Mouse (Mus musculus) C2C12 (cell line): ENCODE data around the gene Agap1. TPM values are rescaled to one million over a fixed set of nuclear protein-coding genes. Genes with fewer than 3 reads are reported as not detected.

Source experiments
- H3K27me3 ChIP-seq: one replicate; pipeline ENCODE4 v1.6.1; 2011; ENCODE audit not compliant: control insufficient read depth, insufficient read depth, insufficient read length
- H3K36me3 ChIP-seq: one replicate; pipeline ENCODE4 v1.6.1; 2011; ENCODE audit not compliant: control insufficient read depth, insufficient read depth
- H3K4me3 ChIP-seq: one replicate; pipeline ENCODE4 v1.5.1; 2011; ENCODE audit warnings: mild to moderate bottlenecking, control low read depth; ENCODE audit not compliant: poor library complexity, insufficient read depth, severe bottlenecking
- H3K79me2 ChIP-seq: one replicate; pipeline ENCODE4 v1.6.1; 2011; ENCODE audit not compliant: control insufficient read depth, insufficient read depth
- H3K79me3 ChIP-seq: one replicate; pipeline ENCODE4 v1.6.1; 2011; ENCODE audit warnings: low read depth, control low read depth
- H3ac ChIP-seq: one replicate; pipeline ENCODE3; 2011; ENCODE audit warnings: low read depth; ENCODE audit not compliant: control insufficient read depth, insufficient read length
- CEBPB ChIP-seq: IDR thresholded peaks from one replicate; pipeline ENCODE4 v1.6.1; 2011; ENCODE audit warnings: low read depth, mild to moderate bottlenecking, control low read depth, moderate library complexity
- CTCF ChIP-seq: IDR thresholded peaks from one replicate; pipeline ENCODE4 v1.5.1; 2011; ENCODE audit not compliant: control insufficient read depth, insufficient read depth, insufficient read length
- FOSL1 ChIP-seq: IDR thresholded peaks from one replicate; pipeline ENCODE4 v1.8.0; 2011; ENCODE audit warnings: mild to moderate bottlenecking, low read length; ENCODE audit not compliant: poor library complexity, insufficient read depth, severe bottlenecking
- MAX ChIP-seq: IDR thresholded peaks from one replicate; pipeline ENCODE4 v1.6.1; 2011; ENCODE audit warnings: mild to moderate bottlenecking, control low read depth
- MYOD1 ChIP-seq: IDR thresholded peaks from one replicate; pipeline ENCODE4 v1.6.1; 2011; ENCODE audit warnings: low read depth; ENCODE audit not compliant: control insufficient read depth, insufficient read length
- MYOG ChIP-seq: IDR thresholded peaks from one replicate; pipeline ENCODE4 v1.6.1; 2011; ENCODE audit not compliant: control insufficient read depth, insufficient read length; ENCODE audit errors: extremely low read depth
- USF1 ChIP-seq: IDR thresholded peaks from one replicate; pipeline ENCODE4 v1.6.1; 2011; ENCODE audit warnings: low read depth, mild to moderate bottlenecking, control low read depth, moderate library complexity
- polyA plus RNA-seq: library from polyadenylated mRNA; unstranded; fragments of >200 nt; fragmentation: generic; extraction: Trizol; gene quantifications from one replicate; pipeline ENCODE4 v1.2.1, GENCODE M21; 2012; ENCODE audit warnings: missing spikeins

Agap1 gene
- polyA plus RNA-seq, 1 experiment, result 14.0 TPM

DNA sequence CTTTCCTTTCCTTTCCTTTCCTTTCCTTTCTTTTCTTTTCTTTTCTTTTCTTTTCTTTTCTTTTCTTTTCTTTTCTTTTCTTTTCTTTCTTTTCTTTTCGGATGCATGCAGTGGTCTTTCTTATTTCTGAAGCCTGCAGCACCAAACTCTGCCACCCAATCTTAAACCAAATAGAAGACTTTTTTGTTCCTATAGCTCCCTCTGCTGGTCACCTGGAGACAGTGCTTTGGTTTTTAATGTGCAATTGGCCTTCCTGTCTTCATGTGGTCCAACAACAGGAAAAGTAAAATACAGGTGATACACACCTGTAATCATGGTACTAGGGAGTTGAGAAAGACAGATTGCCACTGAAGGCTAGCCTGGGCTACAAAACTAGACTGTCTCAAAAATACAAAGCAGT is 177.1 kb downstream of the Agap1 start:
- Histone ChIP-seq H3K27me3 (no peaks in the 10 kb centered on the region), H3ac (no peak overlapping the region), H3K79me2 (no peaks in the 10 kb centered on the region), H3K79me3 (no peaks in the 10 kb centered on the region), H3K36me3 (peaks cover 33% of the 10 kb centered on the region), H3K4me3 (no peak overlapping the region)
- TF ChIP-seq MYOD1 (no peak), CEBPB (no peak), USF1 (no peak), MYOG (no peak)

DNA sequence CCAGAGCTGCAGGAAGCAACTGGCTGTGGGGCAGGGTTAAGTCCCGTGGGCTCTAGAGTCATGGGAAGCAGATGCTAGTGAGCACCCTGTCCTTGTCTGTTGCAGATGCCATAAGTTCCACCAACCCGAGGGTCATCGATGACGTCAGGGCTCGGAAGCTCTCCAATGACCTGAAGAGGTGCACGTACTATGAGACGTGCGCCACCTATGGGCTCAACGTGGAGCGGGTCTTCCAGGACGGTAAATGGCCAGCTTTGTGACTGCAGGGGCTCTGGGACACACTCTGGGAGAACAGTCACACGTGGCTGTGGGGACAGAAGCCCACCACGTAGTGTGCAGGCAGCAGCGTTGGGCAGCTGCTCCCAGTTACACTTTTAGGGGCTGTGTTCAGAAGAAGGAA is 179.4 kb downstream of the Agap1 start:
- TF ChIP-seq USF1 (no peak), CEBPB (no peak), CTCF (no peak), MYOD1 (no peak), FOSL1 (no peak), MYOG (no peak), MAX (no peak)
- Histone ChIP-seq H3K79me2 (no peaks in the 10 kb centered on the region), H3K79me3 (no peaks in the 10 kb centered on the region), H3K27me3 (no peaks in the 10 kb centered on the region), H3K36me3 (peaks cover 39% of the 10 kb centered on the region), H3ac (no peak overlapping the region), H3K4me3 (no peak overlapping the region)

DNA sequence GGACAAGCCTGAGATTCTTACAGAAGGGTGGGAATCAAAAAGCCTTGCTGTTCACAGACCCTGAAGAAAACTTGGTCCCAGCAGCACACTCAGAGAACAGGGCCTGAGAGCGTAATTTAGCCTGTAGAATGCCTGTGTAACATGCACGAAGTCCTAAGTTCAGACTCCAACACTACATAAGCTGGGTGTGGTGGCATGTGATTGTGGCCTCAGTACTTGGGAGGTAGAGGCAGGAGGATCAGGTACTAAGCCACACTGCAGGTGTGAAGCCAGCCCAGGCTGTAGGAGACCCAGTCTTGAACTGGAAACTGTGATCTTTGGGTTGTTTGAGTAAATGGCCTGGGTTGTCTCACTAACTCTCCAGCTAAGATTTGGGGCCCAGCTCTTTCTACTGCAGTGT is 180.5 kb downstream of the Agap1 start:
- Histone ChIP-seq H3K4me3 (no peak overlapping the region), H3K36me3 (peaks cover 38% of the 10 kb centered on the region), H3K27me3 (no peaks in the 10 kb centered on the region), H3K79me2 (no peaks in the 10 kb centered on the region), H3K79me3 (no peaks in the 10 kb centered on the region), H3ac (no peak overlapping the region)
- TF ChIP-seq FOSL1 (no peak), MYOD1 (no peak), USF1 (no peak)

DNA sequence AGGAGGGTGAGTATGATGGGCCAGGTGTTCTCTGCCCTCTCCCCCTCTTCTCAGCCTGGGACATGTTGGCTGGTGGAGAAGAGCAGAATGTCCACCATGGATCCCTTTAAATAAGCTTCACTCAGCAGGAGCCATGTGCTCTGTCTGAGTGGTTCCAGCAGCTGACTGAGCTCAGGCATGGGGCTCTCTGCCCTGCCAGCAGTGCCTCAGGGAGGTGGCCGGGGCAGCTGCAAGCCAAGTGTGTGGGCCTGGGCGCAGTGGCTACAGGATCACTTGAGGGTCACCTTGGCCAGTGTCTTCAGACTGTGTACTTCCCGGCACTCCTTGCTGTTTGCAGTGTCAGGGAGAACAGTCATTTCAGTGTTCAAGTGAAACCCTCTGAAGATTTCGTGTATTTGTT is 183.1 kb downstream of the Agap1 start:
- no peak overlapping the region for H3K4me3 ChIP-seq
- peaks cover 35% of the 10 kb centered on the region for H3K36me3 ChIP-seq
- no peaks in the 10 kb centered on the region for H3K27me3 ChIP-seq
- H3K79me3 ChIP-seq, result no peaks in the 10 kb centered on the region
- no peak overlapping the region for H3ac ChIP-seq
- no peaks in the 10 kb centered on the region for H3K79me2 ChIP-seq
- TF ChIP-seq MAX, result no peak
- TF ChIP-seq CTCF, result no peak
- TF ChIP-seq MYOG, result no peak
- TF ChIP-seq CEBPB, result no peak

DNA sequence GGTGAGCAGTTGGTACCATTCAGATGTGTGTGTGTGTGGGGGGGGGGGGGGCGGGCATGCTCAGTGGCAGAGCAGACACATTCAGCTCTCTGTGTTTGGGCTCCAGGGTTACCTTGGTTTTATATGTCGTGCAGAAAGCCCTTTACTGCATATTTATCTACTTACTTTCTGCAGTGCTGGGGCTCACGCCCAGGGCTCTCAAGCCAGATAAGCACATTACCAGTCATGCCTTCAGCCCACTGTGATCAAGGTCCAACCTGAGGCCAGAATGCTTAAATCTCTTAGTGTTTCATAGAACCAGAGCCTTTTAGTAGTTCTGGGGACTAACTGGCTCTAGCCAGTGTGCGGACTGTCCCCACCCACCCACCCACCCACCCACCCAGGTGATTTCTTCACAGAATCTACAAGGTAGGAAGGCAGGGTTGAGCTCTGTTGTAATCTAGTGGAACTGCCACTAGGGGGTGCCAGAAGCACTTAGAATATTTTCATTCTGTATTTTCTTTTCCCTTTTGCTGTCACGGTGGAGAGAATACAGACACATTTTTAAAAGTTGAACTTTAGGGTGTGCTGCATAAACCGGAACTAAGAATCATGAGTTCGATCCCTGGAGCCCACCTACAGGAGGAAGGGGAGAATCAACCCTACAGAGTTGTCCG is 189.0 kb downstream of the Agap1 start:
- peak overlapping the region; percentile 8 for H3ac ChIP-seq
- no peaks in the 10 kb centered on the region for H3K79me3 ChIP-seq
- H3K36me3 ChIP-seq, result peaks cover 10% of the 10 kb centered on the region
- no peaks in the 10 kb centered on the region for H3K79me2 ChIP-seq
- no peaks in the 10 kb centered on the region for H3K27me3 ChIP-seq
- TF ChIP-seq FOSL1 (no peak), MYOG (no peak), MAX (no peak), MYOD1 (no peak), CEBPB (no peak), USF1 (no peak), CTCF (no peak)
- no peak overlapping the region for H3K4me3 ChIP-seq

DNA sequence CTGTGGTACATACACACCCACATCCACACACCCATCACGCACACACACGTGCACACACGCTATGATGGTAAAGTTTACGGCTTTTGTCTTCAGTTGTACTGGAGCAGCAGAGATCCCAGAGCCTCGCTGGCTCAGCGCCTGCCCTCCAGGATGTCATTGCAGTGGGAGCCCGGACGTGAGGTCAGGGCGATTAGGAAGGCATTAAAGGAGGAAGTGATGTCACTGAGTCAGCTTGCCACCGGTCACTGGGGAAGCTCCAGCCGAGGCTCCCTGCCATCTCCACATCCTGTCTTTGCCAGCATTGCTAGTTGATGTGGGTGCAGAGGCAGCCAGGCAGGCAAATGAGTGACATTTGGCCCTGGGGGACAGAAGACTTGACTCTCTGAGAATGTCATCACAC is 189.5 kb downstream of the Agap1 start:
- no peaks in the 10 kb centered on the region for H3K79me3 ChIP-seq
- no peak for TF ChIP-seq CEBPB
- no peak for TF ChIP-seq MYOG
- TF ChIP-seq MYOD1, result no peak
- TF ChIP-seq CTCF, result no peak
- no peak for TF ChIP-seq USF1
- no peak for TF ChIP-seq MAX
- no peak for TF ChIP-seq FOSL1
- peaks cover 8% of the 10 kb centered on the region for H3K36me3 ChIP-seq
- H3K79me2 ChIP-seq, result no peaks in the 10 kb centered on the region
- peak overlapping the region; percentile 8 for H3ac ChIP-seq
- H3K4me3 ChIP-seq, result no peak overlapping the region
- H3K27me3 ChIP-seq, result no peaks in the 10 kb centered on the region
